Mouse (Mus musculus) central nervous system, embryonic 18 days (tissue): ENCODE data around the gene Klk12. TPM values are rescaled to one million over a fixed set of nuclear protein-coding genes. Genes with fewer than 3 reads are reported as not detected.

ENCODE experiments used
- polyA plus RNA-seq: library from polyadenylated mRNA; depleted of rRNA; stranded (reverse); fragments of >200 nt; gene quantifications from 2 replicates; pipeline ENCODE4 v1.2.3, GENCODE M21; 2012; rRNA removed

The Klk12 gene
- not detected in 2 replicates for polyA plus RNA-seq

DNA sequence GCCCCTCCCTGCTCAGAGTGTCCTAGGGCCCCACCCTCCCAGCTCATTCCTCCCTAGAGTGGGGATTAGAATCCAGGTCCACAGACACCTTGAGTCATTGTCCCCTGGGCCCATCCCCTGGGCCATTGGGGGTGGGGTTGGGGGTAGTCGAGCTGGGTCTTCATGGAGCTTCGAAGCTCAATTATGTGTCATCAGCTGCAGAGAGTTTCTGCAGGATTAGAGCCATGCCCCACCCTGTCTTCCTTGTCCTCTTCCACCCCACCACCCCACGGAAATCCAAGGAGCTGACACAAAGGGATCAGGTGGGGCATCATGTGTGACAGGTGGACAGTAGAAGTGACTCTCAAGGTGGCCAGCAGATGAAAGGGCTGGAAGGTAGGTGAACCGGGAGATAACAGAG, at the start of gene Klk12:
Klk12 (plus strand) TSS at position 301 of the 400 bp plus-strand sequence.

DNA sequence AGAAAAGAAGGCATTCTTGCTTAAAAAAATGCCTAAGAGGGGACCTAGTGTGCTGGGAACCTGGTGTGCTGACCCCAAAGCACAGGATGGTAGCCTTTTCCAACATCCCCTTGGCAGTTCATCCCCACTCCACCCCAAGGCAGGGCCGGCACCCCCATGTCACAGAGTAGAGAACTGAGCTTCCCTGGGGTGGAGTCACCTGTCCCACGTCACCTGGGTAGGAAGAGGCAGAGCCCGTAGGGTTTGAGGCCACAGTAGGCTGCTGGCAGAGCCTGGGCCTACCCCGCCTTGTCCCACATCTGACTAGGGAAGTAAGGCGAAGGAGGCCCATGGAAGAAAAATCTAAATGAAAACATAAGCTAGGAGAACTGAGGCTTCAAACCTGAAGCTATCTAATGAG, 5.7 kb downstream of the Klk12 start, which contains the start of gene Klk11:
Klk11 (plus strand) TSS at position 241 of the 400 bp plus-strand sequence.

DNA sequence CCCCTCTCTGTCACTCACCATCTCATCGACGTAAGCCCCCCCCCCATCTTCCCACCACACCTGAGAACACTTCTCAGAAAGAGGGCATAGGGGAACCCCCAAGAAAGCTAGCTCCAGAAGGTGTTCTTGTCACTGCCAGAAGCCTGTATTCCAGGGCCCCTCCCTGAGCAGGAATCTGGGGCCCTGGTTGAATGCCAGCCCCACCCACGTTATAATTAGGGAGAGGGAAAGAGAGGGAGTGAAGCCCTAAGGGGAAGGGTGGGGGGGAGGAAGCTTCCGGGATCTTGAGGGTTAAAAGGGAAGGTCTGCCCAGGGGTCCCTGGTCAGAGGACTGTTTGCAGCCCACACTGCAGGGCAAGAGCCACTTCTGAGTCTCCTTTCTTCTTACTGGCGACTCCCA, 12.0 kb downstream of the Klk12 start, which contains the start of gene Klk10:
Klk10 (plus strand) TSS at position 290 of the 400 bp plus-strand sequence.

DNA sequence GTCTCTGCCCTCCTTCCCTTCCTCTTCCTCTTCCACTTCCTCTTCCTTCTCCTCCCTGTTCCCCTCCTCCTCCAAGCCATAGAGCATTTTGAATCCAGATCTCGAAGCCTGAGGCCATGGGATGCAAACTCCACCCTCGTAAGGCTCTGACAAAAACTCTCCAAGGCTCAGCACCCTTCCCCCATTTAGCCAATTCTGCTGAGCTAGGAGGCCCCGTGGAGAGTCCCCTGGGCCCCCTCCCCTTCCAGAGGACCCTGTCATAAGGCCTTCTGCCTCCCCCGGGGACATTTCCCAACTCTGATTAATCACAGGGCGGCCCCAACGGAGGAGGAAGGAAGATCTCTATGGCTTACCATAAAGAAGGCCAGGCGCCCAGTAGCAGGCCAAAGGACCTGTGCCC, 22.9 kb downstream of the Klk12 start, which contains the start of gene Klk9:
Klk9 (plus strand) TSS at position 301 of the 400 bp plus-strand sequence.

DNA sequence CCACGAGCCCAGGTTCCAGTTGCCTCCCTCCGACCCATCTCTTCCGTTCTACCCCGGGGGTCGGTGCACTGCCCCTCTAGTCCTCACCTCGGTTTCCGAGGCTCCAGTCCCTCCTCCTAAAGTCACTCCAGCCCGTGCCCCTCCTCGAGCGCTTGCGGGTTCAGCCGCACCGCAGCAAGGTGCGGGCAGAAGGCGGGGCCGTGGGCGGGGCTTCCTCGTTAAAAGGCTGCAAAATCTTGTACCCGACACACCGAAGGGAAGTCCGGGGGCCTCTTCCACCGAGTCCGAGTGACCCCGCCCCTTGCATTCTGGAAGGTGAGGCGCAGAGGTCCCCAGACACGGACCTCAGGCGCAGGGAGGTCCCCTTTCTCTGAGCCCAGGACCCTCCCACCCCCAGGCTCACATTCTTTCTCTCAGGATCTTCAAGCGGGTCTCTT, 28.7 kb downstream of the Klk12 start, which contains the start of gene Klk8:
Klk8 (plus strand) TSS at position 245 of the 437 bp plus-strand sequence.

DNA sequence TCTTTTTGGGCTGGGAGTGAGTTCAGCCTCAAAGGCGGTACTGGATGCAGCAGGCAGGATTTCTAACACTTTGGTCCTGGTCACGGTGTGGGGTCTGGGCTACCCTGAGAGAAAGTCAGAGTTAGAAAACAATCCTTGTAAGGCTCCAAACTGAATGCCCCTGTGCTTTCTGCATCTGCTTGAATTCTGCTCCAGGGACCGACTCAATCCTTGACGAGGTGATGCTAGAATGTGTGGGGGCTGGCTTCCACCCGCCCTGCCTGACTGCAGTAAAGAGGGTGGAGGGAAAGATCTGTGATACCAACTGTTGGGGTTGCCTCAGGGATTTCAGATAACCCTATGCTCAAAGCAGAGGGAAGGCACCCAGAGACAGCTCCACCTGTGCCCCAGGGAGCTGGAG, 42.3 kb downstream of the Klk12 start, which contains the start of gene Klk7:
Klk7 (plus strand) TSS at position 301 of the 400 bp plus-strand sequence.

Other genes with a start within 250 kb of the Klk12 start
- 0.93 and 1.6 TPM in 2 replicates for gene Cd33, start 224.5 kb upstream of the Klk12 start, polyA plus RNA-seq
- gene Zfp658, start 206.6 kb upstream of the Klk12 start, polyA plus RNA-seq = 13.1 and 13.3 TPM in 2 replicates
- 8.7 and 9.2 TPM in 2 replicates for gene Zfp719, start 189.3 kb upstream of the Klk12 start, polyA plus RNA-seq
- gene Zfp819, start 161.7 kb upstream of the Klk12 start, polyA plus RNA-seq = 0.27 and 0.33 TPM in 2 replicates
- gene Ceacam18, start 134.2 kb upstream of the Klk12 start, polyA plus RNA-seq = 0.03 and 0.08 TPM in 2 replicates
- 0.16 and 0.19 TPM in 2 replicates for gene Siglece, start 108.7 kb upstream of the Klk12 start, polyA plus RNA-seq
- gene Ctu1, start 96.9 kb upstream of the Klk12 start, polyA plus RNA-seq = 26.2 and 27.5 TPM in 2 replicates
- gene Klk14, start 78.5 kb upstream of the Klk12 start, polyA plus RNA-seq = 0.08 TPM in 1 of 2 replicates, not detected in the other
- gene Klk13, start 56.3 kb upstream of the Klk12 start, polyA plus RNA-seq = 0.07 and 0.16 TPM in 2 replicates
- 0.73 TPM in 1 of 2 replicates, not detected in the other for gene Klk11, start 5.7 kb downstream of the Klk12 start, polyA plus RNA-seq
- 0.07 and 0.28 TPM in 2 replicates for gene Klk10, start 12.1 kb downstream of the Klk12 start, polyA plus RNA-seq
- gene Klk9, start 23.0 kb downstream of the Klk12 start, polyA plus RNA-seq = not detected in 2 replicates
- 10.5 and 12.3 TPM in 2 replicates for gene Klk8, start 28.7 kb downstream of the Klk12 start, polyA plus RNA-seq
- 0.21 and 0.25 TPM in 2 replicates for gene Klk7, start 42.4 kb downstream of the Klk12 start, polyA plus RNA-seq
- gene Klk6, start 55.6 kb downstream of the Klk12 start, polyA plus RNA-seq = not detected in 2 replicates
- gene Klk5, start 73.1 kb downstream of the Klk12 start, polyA plus RNA-seq = not detected in 2 replicates
- 0.18 and 0.59 TPM in 2 replicates for gene Klk4, start 112.3 kb downstream of the Klk12 start, polyA plus RNA-seq
- gene Klk15, start 164.8 kb downstream of the Klk12 start, polyA plus RNA-seq = not detected in 2 replicates
- not detected in 2 replicates for gene Klk1b8, start 181.8 kb downstream of the Klk12 start, polyA plus RNA-seq
- gene Klk1b1, start 197.9 kb downstream of the Klk12 start, polyA plus RNA-seq = not detected in 2 replicates
- gene Klk1b9, start 207.2 kb downstream of the Klk12 start, polyA plus RNA-seq = not detected in 2 replicates
- not detected in 2 replicates for gene Klk1b11, start 227.0 kb downstream of the Klk12 start, polyA plus RNA-seq
- gene Klk1b26, start 243.3 kb downstream of the Klk12 start, polyA plus RNA-seq = 0.08 TPM in 1 of 2 replicates, not detected in the other